Mouse (Mus musculus) bone marrow, adult 2 months (tissue): ENCODE data around the gene Dolpp1. TPM values are rescaled to one million over a fixed set of nuclear protein-coding genes. Genes with fewer than 3 reads are reported as not detected.

ENCODE experiments used
- H3K27ac ChIP-seq: fragments of 200-500 bp; 2 replicates; pipeline ENCODE4 v1.5.1; 2012; ENCODE audit warnings: low read depth, mild to moderate bottlenecking, control low read depth, inconsistent platforms, low read length; ENCODE audit not compliant: control insufficient read depth, poor library complexity, insufficient read depth
- H3K4me1 ChIP-seq: fragments of 200-500 bp; 2 replicates; pipeline ENCODE4 v1.6.1; 2011; ENCODE audit warnings: low read length; ENCODE audit not compliant: control insufficient read depth, insufficient read depth
- H3K4me3 ChIP-seq: fragments of 200-500 bp; replicated peaks from 2 replicates; pipeline ENCODE3; 2011; ENCODE audit warnings: mild to moderate bottlenecking, low read depth, low read length, control low read depth; ENCODE audit not compliant: control insufficient read depth
- CTCF ChIP-seq: fragments of 200-500 bp; IDR thresholded peaks from 2 replicates; pipeline ENCODE4 v1.5.1; 2011; ENCODE audit warnings: low read length, control low read depth; ENCODE audit not compliant: control insufficient read depth, insufficient read depth
- POLR2A ChIP-seq: fragments of 200-500 bp; IDR thresholded peaks from 2 replicates; pipeline ENCODE4 v1.6.1; 2011; ENCODE audit warnings: low read depth, mild to moderate bottlenecking, control low read depth, low read length, borderline replicate concordance; ENCODE audit not compliant: control insufficient read depth
- WGBS: fragments of 180-500 bp; shearing (Covaris S2); methylation state at CpG from one replicate; pipeline ENCODE4 v1.1.7; 2018; 5-methylcytosine and 5-hydroxymethylcytosine counted together
- polyA plus RNA-seq: library from polyadenylated mRNA; stranded (reverse); fragments of >200 nt; gene quantifications from 2 replicates; pipeline ENCODE4 v1.2.4, GENCODE M21; 2011; ENCODE audit warnings: low replicate concordance; ENCODE audit not compliant: missing spikeins, insufficient read depth, insufficient read length

The Dolpp1 gene
- polyA plus RNA-seq, 1 experiment, result 40.3 TPM

- H3K27ac ChIP-seq, result no peak overlapping the region
- H3K4me1 ChIP-seq, result peaks cover 4% of the 10 kb centered on the region
- 95% methylated on average over 4 of the region's 4 CpGs for WGBS
- H3K4me3 ChIP-seq, result no peak overlapping the region
- TF ChIP-seq CTCF, result no peak
- TF ChIP-seq POLR2A, result no peak
Measured at GRCm38 (mm10) chr2:30437791-30438190, 45.7 kb downstream of the Dolpp1 start.

GRCm38 (mm10) chr2:30439631-30440030 lies 47.6 kb downstream of the Dolpp1 start:
- no peak overlapping the region for H3K4me3 ChIP-seq
- TF ChIP-seq CTCF (no peak), POLR2A (no peak)
- peaks cover 6% of the 10 kb centered on the region for H3K4me1 ChIP-seq
- 93% methylated on average over 6 of the region's 6 CpGs for WGBS
- no peak overlapping the region for H3K27ac ChIP-seq

DNA sequence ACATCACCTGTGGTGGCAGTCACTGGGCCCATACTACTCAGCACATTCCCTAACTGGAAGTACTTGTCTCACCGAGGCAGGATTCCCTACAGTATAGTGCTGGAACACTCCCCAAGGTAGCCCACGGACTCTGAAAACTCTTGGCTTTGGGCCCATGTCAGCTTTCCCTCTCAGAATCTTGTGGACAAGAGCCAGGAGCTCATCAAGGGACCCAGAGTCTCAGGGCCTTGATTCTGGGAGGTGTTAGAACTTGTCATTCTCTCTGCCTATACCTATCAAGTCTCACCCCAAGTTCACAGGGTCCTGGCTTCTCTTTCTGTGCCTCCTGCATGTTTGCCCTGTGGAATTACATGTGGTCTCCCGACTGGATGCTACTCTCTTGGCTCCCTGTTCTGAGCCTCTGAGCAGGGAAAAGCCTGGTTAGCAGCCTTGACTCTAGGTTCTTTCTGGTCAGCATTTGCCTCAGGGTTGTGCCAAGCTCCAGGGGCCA lies 48.2 kb downstream of the Dolpp1 start:
- peaks cover 6% of the 10 kb centered on the region for H3K4me1 ChIP-seq
- no peak overlapping the region for H3K4me3 ChIP-seq
- TF ChIP-seq CTCF, result no peak
- no peak for TF ChIP-seq POLR2A
- WGBS, result 66% methylated on average over 3 of the region's 3 CpGs
- 0 out of 2 replicates have a peak overlapping the region, but pooled peaks have one; percentile 11 for H3K27ac ChIP-seq

GRCm38 (mm10) chr2:30440701-30441517 lies 48.9 kb downstream of the Dolpp1 start:
- peak overlapping the region; percentile 81 for H3K27ac ChIP-seq
- no peak overlapping the region for H3K4me3 ChIP-seq
- peaks cover 6% of the 10 kb centered on the region for H3K4me1 ChIP-seq
- WGBS, result 19% methylated on average over 12 of the region's 12 CpGs
- TF ChIP-seq CTCF (peak; percentile 55), POLR2A (0 out of 2 replicates have a peak, but pooled peaks have one; percentile 13)

GRCm38 (mm10) chr2:30441518-30442497 lies 49.8 kb downstream of the Dolpp1 start:
- H3K4me1 ChIP-seq, result peaks cover 6% of the 10 kb centered on the region
- peak overlapping the region; percentile 81 for H3K27ac ChIP-seq
- no peak overlapping the region for H3K4me3 ChIP-seq
- TF ChIP-seq POLR2A (no peak), CTCF (no peak)
- 15% methylated on average over 15 of the region's 15 CpGs for WGBS

GRCm38 (mm10) chr2:30442498-30442890 lies 50.4 kb downstream of the Dolpp1 start:
- no peak overlapping the region for H3K4me3 ChIP-seq
- H3K27ac ChIP-seq, result peak overlapping the region; percentile 81
- peaks cover 6% of the 10 kb centered on the region for H3K4me1 ChIP-seq
- 56% methylated on average over 5 of the region's 5 CpGs for WGBS
- TF ChIP-seq POLR2A, result no peak
- no peak for TF ChIP-seq CTCF

- no peak overlapping the region for H3K4me3 ChIP-seq
- H3K27ac ChIP-seq, result no peak overlapping the region
- TF ChIP-seq CTCF (no peak), POLR2A (no peak)
- WGBS, result 84% methylated on average over 4 of the region's 4 CpGs
- H3K4me1 ChIP-seq, result peaks cover 6% of the 10 kb centered on the region
Measured at GRCm38 (mm10) chr2:30443281-30443680, 51.2 kb downstream of the Dolpp1 start.

DNA sequence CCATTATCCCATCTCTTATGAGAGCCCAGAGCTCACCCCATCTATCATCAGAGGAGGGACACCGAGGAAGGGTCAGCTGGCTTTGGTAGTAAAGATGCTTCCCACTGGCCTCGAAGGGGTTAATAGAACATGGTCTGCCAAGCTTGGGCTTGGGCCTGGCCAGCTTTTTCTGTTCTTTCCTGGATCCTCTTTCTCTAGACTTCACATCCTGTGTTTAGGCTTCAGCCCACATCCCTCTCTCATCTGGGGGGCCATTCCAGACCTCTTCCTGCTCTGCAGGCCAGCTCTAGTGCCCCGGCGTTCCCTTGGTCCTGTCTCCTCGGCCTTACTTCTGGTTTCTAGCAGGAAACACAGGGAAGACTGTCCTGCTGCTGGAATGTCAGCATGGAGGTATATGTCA lies 52.0 kb downstream of the Dolpp1 start:
- H3K4me3 ChIP-seq, result no peak overlapping the region
- no peak overlapping the region for H3K27ac ChIP-seq
- H3K4me1 ChIP-seq, result peaks cover 6% of the 10 kb centered on the region
- WGBS, result 91% methylated on average over 5 of the region's 5 CpGs
- TF ChIP-seq POLR2A, result no peak
- TF ChIP-seq CTCF, result no peak
